Mouse (Mus musculus) spleen, adult 2 months (tissue): ENCODE data around the gene Gm49322.

Source experiments
- CTCF ChIP-seq: fragments of 200-500 bp; IDR thresholded peaks from 2 replicates; pipeline ENCODE4 v1.5.1; 2011; ENCODE audit warnings: mild to moderate bottlenecking, inconsistent platforms; ENCODE audit not compliant: insufficient read depth, insufficient read length, insufficient replicate concordance; ENCODE audit errors: extremely low read depth
- POLR2A ChIP-seq: fragments of 200-500 bp; IDR thresholded peaks from 2 replicates; pipeline ENCODE4 v1.6.1; 2011; ENCODE audit warnings: low read depth, low read length, inconsistent platforms

DNA sequence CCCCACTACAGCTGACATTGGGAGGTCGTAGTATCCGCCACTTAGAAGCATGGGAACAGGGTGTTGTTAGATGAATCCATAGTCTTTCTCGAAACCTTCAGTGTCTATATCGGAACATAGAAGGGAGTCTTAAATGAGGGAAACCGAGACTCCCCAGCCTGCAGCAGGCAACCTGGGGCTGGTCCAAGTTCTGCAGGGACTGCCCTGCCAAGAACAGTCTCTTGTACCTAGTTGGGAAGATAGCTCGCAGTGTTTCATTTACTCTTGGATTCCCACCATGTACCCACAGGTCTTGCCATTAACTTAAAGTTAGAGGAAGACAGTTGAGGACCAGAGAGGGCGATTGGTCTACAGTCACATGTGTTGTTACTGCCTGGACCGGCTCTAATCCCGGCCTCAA lies 14.5 kb downstream of the Gm49322 start:
- no peak for TF ChIP-seq POLR2A
- TF ChIP-seq CTCF: no peak
